22 mouse cellular contexts compared by ENCODE assay signal in the genomic region with DNA sequence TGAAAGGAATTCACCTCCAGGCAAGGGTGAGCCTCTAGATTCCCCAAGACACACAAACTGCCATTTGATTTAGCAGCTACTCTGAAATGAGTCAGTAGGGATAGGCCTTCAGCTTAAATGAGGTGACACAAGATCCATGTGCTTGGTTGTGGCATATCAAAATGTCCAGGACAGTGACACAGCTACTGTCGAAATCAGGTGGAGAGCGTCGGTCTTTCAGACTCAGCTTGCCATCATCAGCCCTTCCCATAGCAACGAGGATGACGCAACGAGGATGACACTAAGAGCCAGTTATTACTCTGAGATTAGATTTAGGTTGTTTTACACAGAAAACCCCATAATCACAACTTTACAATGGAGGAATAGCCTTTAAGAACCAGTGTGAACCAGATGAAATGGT. TPM values are rescaled to one million over a fixed set of nuclear protein-coding genes. Genes with fewer than 3 reads are reported as not detected.
"Had no signal": no experiment of that assay in that cellular context is flagged by ENCODE, and none has a peak within 500 bp of the region (broad histone marks: within the 10 kb centered on the region; RNA-seq: fewer than 3 reads in every experiment).

No protein-coding gene starts in this region.

- DNase-seq: liver, postnatal 0 days; lung, adult 2 months; lung, postnatal 14 days; lung, postnatal 36 days; midbrain, embryonic 14.5 days; retina, postnatal 1 day; right cerebral cortex, adult 18-20 months; right cerebral cortex, postnatal 25 days; right cerebral cortex, postnatal 4 days; spleen, adult 18-20 months; thymus, adult 2 months; thymus, postnatal 25 days; thymus, postnatal 4 days had no signal

- H3K27ac ChIP-seq: lung, embryonic 15.5 days; macrophage; midbrain, embryonic 10.5 days; midbrain, embryonic 12.5 days; neural tube, embryonic 13.5 days; neural tube, embryonic 15.5 days had no signal

- H3K36me3 ChIP-seq: lung, embryonic 15.5 days; midbrain, embryonic 10.5 days; midbrain, embryonic 12.5 days; neural tube, embryonic 13.5 days; neural tube, embryonic 15.5 days had no signal

- H3K9me3 ChIP-seq: lung, embryonic 15.5 days; midbrain, embryonic 10.5 days; midbrain, embryonic 12.5 days; neural tube, embryonic 13.5 days; neural tube, embryonic 15.5 days had no signal

- H3K4me1 ChIP-seq: midbrain, embryonic 12.5 days had no signal

- H3K27me3 ChIP-seq: lung, embryonic 15.5 days; midbrain, embryonic 12.5 days; neural tube, embryonic 13.5 days; neural tube, embryonic 15.5 days had no signal

- H3K4me3 ChIP-seq: lung, embryonic 15.5 days; midbrain, embryonic 10.5 days; midbrain, embryonic 12.5 days; myocyte; neural tube, embryonic 13.5 days; neural tube, embryonic 15.5 days had no signal

RNA-seq across cellular contexts. Expression of gene Rnf182, which starts 14.5 kb away (rescaled TPM):
- total RNA-seq: megakaryocyte, adult 5-6 weeks; megakaryocyte-erythroid progenitor cell, adult 5-6 weeks had no signal
- polyA plus RNA-seq: liver, postnatal 0 days; macrophage; myocyte had no signal
